Mouse (Mus musculus) layer of hippocampus, adult 2 months (tissue): ENCODE measurements around the gene Cacng3. TPM values are rescaled to one million over a fixed set of nuclear protein-coding genes. Genes with fewer than 3 reads are reported as not detected.

Source experiments
- DNase-seq, 2 experiments: peaks; one replicate each; pipeline ENCODE4 v3.0.0; 2022; ENCODE audit warnings: low spot score in 2 of 2
- H3K27ac ChIP-seq: fragments of 200-600 bp; 2 replicates; pipeline ENCODE4 v1.8.1; 2022
- H3K4me3 ChIP-seq: fragments of 200-600 bp; 2 replicates; pipeline ENCODE4 v1.8.1; 2022; ENCODE audit warnings: mild to moderate bottlenecking
- CTCF ChIP-seq: fragments of 200-600 bp; conservative IDR thresholded peaks from 2 replicates; pipeline ENCODE4 v1.8.1; 2022; ENCODE audit warnings: antibody characterized with exemption, mild to moderate bottlenecking, moderate library complexity
- total RNA-seq, 2 experiments: library from RNA; stranded (reverse); gene quantifications; 2 replicates each; pipeline ENCODE4 v1.2.3; 2021

Gene Cacng3
- total RNA-seq, 2 experiments from 2014 or later, result 60.3 to 60.7 TPM

DNA sequence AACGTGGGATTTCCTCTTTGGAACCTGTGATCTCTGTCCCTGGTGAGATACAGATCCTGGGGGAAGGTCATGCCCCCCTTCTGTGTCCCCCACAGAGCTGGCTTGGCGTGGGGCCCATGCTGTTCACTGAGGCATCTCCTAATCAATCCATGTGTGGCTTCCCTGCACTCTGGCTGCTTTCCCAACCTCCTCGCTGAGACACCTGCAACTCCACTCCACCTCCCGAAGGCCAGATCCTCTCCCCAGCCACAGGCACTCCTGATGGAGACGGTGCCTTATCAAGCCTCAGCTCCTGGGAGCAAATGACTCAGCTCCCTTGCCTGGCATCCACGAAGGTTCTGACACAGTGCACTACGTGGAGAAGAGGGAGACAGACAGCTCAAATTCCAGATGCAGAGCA is 58.6 kb downstream of the Cacng3 start:
- no peak for TF ChIP-seq CTCF
- DNase-seq, result no peak
- H3K27ac ChIP-seq, result peak overlapping the region; percentile 36; the same call in 1 of the 2 replicates
- H3K4me3 ChIP-seq, result no peak overlapping the region

DNA sequence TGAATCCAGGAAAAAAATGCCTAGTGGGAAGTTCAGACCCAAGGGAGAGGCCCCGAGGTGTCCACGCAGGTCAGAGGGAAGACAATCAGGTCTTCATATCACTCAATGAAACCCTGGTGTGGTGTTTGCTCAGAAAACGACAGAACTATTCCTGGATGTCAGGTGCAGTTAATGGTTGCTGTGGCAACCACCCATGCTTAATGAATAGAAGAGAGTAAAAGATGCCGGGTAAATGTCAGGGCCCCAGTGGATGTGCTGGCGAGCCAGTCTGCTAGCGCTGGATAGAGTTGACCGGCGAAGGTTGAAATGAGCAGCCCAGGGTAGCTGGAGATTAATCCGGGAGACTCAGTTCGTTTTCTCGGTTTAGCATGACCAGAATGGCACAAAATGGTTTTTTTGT is 65.0 kb downstream of the Cacng3 start:
- 0 out of 2 replicates have a peak overlapping the region, but pooled peaks have one; percentile 39 for H3K27ac ChIP-seq
- no peak for TF ChIP-seq CTCF
- H3K4me3 ChIP-seq, result no peak overlapping the region
- DNase-seq, result no peak

DNA sequence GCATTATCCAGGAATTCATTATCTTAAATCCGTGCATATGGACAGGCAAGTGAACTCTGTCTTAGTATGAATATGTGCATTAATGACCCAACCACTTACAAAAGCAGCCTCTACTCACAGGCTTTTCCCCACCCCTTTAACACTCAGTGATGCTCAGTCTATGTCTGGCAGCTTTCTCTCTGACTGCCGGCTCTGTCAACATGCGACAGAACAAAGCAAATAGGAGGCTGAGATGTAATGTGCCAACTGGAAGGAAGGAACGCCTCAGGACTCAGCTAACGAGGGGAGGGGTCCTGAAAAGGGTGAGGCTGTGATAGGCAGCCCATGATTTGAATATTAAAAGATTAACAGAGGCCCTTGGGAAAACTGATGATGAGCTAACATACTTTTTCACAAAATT is 68.2 kb downstream of the Cacng3 start:
- DNase-seq, result no peak
- TF ChIP-seq CTCF, result no peak
- H3K4me3 ChIP-seq, result no peak overlapping the region
- no peak overlapping the region for H3K27ac ChIP-seq

DNA sequence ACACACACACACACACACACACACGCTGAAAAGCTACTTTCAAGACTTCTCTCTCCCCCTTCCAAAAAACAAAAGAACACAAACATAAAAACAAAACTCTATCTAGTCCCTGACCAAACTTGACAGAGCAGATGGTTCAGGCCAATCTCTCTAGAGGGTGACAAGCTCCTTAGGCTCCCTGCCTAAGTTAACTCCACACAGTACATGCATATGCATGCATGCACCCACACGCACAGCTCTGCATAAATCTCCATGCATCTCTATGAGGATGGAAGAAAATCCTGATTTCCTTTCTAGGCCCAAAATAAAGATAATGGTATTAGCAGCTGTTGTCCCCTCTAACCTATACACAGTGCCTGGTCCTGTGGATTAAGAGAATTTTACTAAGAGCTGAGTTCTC is 70.4 kb downstream of the Cacng3 start:
- no peak for DNase-seq
- H3K4me3 ChIP-seq, result no peak overlapping the region
- H3K27ac ChIP-seq, result no peak overlapping the region
- no peak for TF ChIP-seq CTCF

DNA sequence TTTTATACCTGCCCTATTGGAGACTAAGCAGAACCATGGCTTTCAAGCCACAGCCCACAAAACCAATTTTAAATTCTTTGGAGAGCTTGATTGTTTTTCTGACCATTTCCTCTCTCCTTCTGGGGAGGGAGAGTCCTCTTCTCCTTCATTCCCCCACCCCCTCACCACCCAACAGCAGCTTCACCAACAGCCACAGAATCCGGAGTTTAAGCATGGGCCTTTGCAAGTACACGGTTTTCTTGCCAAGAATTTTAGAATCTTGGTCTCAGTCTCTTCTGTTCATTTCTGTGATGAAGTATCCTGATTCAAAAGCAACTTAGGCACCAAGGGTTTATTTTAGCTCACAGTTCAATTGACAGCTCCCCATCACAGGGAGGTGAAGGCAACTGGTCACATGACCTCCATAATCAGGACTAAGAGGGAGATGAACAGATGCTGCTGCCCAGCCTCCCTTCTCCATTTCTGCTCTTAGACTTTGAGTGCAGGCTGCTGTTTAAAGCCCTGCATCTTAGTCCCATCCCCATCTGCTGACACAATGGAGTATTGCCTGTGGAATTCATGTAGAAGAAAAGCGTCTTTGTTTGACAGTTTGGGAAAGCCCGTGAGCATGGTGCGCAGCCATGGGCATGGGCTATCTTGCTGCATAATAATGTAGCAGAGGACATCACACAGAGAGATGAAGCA is 85.8 kb downstream of the Cacng3 start:
- no peak for DNase-seq
- Histone ChIP-seq H3K4me3 (no peak overlapping the region), H3K27ac (no peak overlapping the region)
- TF ChIP-seq CTCF, result peak; percentile 41

DNA sequence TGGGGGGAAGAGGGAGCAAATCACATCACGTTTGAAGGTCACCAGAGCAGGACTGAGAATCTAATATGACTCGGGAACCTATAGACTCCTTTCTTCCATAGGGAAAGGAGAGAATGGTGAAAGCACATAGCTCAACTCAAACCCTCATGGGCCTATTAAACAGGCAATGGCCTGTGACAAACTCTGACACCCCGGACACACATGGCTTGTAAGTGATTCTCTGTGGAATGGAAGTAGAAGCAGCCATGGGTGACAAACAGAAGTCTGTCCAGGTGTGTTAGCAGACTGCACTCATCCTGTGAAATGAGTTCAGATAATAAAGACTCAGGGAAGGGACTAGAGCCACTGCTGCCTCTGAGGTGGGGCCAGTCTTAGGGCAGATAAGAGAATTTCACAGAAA is 88.4 kb downstream of the Cacng3 start:
- no peak for DNase-seq
- Histone ChIP-seq H3K4me3 (no peak overlapping the region), H3K27ac (no peak overlapping the region)
- TF ChIP-seq CTCF, result no peak

DNA sequence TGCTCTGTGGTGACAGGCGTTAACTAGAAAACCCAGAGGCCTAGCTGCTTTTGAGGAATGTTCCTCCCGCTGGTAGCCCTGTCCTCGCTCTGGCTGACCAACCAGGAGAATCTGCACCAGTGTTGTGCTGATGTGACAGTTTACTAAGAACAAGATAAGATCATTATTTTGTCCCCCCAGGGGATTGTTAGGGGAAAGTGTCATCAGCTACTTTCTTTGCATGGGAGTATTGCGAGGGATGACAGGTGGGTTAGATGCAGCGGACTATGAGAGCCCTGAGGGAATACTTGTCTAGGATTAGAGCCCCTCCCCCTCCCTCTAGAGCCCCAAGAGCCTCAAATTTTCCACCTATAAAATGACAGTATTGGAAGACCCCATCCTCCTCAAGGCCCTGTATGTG is 94.2 kb downstream of the Cacng3 start:
- DNase-seq, result no peak

DNA sequence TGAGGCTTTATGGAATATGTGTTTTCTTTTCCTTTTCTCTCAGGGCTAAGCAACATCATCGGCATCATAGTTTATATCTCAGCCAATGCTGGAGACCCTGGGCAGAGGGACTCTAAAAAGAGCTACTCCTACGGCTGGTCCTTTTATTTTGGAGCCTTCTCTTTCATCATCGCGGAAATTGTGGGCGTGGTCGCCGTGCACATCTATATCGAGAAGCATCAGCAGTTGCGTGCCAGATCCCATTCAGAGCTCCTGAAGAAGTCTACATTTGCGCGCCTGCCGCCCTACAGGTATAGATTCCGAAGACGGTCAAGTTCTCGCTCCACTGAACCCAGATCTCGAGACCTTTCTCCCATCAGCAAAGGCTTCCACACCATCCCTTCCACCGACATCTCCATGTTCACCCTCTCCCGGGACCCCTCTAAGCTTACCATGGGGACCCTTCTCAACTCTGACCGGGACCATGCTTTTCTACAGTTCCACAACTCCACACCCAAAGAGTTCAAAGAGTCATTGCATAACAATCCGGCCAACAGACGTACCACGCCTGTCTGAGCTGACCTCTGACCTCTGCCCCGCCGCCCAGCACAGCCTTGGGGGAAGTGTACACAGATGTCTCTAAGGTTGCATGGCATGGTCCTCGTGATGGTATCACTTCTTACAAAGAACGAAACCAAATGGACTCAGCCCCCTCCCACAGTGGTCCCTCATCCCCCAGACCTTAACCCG is 98.2 kb downstream of the Cacng3 start:
- no peak for DNase-seq

More for the DNA sequence above, 94.2 kb downstream of the Cacng3 start:
- no peak overlapping the region for H3K27ac ChIP-seq
- no peak for TF ChIP-seq CTCF
- H3K4me3 ChIP-seq, result no peak overlapping the region

DNA sequence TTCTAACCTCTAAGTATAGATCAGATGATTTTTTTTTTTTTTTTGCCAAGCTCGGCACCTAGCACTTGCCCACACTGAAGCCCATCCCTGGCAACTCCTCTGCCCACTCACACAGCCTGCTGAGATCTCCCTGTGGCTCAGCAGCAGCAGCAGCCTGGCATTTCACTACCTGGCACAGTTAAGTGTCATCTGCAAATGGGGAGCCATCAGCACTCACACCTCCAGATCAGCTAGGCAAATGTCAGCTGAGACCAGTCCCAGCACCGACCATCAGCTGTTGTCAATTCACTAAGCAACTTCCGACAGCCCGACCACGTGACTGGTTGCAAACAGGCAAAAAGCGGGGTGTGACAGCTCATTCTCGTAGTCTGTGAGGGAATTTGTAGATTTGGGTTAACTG is 109.3 kb downstream of the Cacng3 start:
- TF ChIP-seq CTCF, result no peak
- Histone ChIP-seq H3K27ac (no peak overlapping the region; the same call in 1 of the 2 replicates), H3K4me3 (no peak overlapping the region; the same call in 1 of the 2 replicates)
- peak; percentile 28 to 41 for DNase-seq

More for the DNA sequence above, 98.2 kb downstream of the Cacng3 start:
- H3K4me3 ChIP-seq, result no peak overlapping the region
- H3K27ac ChIP-seq, result no peak overlapping the region
- TF ChIP-seq CTCF, result no peak

DNA sequence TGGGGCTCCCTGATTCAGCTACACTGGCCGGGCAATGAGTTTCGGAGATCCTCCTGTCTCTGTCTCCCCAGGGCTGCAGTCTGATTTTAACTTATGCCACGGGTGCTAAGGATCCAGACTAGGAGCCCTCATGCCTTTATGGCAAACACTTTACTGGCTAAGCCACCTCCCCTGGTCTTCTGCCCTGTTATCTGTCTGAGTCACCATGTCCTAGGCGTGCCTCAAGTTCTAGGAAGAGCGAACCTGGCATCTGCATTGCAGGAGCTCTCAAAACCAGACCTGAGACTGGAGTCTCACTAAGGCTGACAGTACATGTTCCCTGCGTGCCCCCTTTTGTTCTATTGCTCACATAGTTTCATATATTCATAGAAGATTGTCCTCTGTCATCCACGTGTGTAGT is 119.6 kb downstream of the Cacng3 start:
- TF ChIP-seq CTCF, result no peak
- DNase-seq, result no peak
- H3K27ac ChIP-seq, result no peak overlapping the region
- no peak overlapping the region for H3K4me3 ChIP-seq

DNA sequence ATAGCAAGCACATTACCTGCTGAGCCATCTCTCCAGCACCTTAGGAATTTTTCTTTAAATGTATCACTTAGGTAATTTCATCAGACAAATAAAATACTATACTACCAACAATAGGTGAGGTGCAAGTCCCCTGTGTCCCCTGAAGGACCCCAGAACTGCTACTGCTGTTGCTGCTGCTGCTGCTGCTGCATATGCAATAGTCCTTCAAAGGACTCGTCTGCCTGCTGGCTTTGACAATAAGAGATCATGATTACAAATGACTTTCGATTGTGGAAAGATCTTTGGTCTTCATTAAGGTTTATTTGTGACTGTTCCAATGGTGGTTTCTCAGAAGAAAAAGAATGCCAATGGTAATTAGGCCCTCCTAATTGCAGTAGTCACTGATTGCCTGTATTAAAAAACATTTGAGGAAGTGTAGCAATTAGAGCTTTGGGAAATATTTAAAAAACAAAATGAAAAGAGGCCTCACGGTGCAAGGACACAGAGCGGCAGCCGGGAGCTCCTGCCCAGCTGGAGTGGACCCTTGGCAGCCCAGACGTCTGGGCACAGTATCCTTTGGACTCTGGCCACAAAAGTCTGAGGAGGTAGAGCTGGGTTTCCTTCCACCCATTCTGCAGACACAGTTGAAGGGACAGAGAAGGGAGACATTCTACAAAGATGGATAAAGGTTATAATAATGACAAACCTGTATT is 123.5 kb downstream of the Cacng3 start:
- peak in 1 of 2 experiments; percentile 25 for DNase-seq
- TF ChIP-seq CTCF, result no peak
- H3K27ac ChIP-seq, result no peak overlapping the region
- no peak overlapping the region for H3K4me3 ChIP-seq

DNA sequence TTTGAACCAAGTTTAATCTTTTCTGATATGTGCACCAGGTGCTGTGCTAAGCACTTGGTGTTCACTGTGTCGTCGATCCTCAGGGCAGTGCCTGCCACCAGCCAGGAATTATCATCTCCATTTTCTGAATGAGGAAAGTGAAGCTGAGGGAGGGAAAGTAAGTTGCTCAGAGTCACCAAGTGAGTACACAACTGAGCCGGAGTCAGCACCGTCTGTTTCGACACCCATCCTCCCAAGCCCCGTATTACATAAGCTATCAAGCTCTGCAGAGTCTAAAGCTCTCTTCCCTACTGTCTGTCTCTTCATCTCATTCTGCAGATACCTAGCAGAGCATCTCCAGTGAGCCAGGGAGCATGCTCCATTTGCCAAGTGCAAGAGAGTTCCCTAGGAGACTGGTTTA is 124.8 kb downstream of the Cacng3 start:
- peak overlapping the region; percentile 58 for H3K27ac ChIP-seq
- DNase-seq, result peak; percentile 50 to 74
- TF ChIP-seq CTCF, result no peak

DNA sequence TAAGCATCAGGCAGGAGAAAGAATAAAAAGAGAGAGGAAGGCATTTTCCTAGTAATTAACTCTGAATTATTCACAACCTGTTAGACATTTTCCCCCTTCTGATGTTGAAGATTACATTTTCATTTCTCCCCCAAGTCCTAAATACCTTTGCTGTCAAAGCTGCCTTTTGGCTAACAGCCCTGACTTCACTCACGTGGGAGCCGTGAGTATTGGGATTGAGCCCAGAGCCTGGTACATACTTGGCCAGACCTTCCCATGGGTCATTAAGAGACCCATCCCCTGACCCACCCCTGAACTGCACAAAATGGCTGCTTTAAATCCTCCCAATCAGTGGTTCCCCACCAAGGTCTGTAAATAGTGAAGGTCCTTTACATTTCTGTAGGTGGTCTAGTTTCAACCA is 130.5 kb downstream of the Cacng3 start:
- no peak overlapping the region for H3K27ac ChIP-seq
- no peak overlapping the region for H3K4me3 ChIP-seq
- TF ChIP-seq CTCF, result no peak
- DNase-seq, result no peak

More for the DNA sequence above, 124.8 kb downstream of the Cacng3 start:
- H3K4me3 ChIP-seq, result no peak overlapping the region
